Mouse (Mus musculus) retina, embryonic 14.5 days (tissue): ENCODE measurements at regions not wholly inside any gene's neighbourhood (a gene's known extent, or its start where the extent isn't known, plus 50 kb on each side); places are given as distances from the start of the nearest gene placed in this dataset.

Experiments
- DNase-seq: peaks from one replicate; pipeline ENCODE4 v3.0.0-alpha.2; 2015; ENCODE audit warnings: low spot score

- no peak for DNase-seq
Measured at GRCm38 (mm10) chr9:85452196-85452857, 125.2 kb upstream of the Tent5a start.

GRCm38 (mm10) chr9:85451349-85451748 lies 124.2 kb upstream of the Tent5a start:
- no peak for DNase-seq

DNA sequence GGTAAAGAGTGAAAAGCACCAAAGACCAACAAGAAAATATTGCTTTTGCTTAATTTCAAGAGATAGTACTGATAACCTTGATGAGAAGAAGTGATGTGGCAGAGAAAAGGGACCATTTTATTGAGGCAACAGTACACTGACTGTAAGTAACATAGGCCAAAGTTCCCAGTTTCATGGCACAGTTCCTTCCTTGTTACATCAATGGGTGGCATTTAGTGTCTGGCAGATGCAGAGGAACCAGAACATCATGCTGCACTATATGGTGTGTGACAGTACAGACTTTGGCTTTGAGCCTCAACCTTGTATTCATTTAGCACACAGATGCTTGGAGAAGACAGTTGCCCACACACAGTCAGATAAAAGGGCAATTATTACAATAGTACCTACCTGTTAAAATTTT lies 123.7 kb upstream of the Tent5a start:
- DNase-seq, result no peak

GRCm38 (mm10) chr9:85449493-85449892 lies 122.3 kb upstream of the Tent5a start:
- DNase-seq, result no peak

DNA sequence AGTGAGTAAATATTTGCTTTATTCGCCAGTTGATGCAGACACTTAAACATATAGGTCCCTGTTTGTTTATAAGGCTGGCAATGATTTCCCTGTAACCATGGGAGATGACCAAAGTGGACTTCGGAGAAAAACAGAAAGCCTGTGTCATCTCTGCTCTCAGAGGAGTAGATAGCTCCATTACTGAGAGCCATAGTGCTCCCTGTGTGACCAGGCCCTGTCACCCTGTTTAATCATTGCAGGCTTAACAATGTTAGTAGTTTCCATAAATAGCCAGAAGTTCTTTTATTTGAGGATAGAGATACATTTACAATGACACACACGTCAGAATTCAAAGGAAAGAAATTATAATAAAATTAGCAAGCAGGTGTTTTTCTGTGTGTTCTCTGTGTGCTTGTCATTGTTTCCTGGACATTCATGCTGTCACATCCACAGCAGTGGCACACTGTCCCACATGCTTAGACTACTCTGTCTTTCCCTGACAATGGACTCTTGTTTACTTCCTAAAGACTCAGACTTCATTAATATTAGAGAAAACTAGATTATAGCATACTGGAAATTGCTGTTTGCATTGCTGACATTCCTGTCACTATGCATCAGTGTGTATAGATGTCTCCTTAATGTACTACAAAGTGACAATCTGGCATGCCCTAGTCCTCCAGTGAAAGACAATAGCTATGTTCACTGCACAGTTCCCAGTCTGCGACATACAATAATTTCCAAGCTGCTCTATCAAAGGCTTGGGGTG lies 115.8 kb upstream of the Tent5a start:
- DNase-seq, result peak; percentile 64

- DNase-seq, result no peak
Measured at GRCm38 (mm10) chr9:85439664-85440063, 112.5 kb upstream of the Tent5a start.

DNA sequence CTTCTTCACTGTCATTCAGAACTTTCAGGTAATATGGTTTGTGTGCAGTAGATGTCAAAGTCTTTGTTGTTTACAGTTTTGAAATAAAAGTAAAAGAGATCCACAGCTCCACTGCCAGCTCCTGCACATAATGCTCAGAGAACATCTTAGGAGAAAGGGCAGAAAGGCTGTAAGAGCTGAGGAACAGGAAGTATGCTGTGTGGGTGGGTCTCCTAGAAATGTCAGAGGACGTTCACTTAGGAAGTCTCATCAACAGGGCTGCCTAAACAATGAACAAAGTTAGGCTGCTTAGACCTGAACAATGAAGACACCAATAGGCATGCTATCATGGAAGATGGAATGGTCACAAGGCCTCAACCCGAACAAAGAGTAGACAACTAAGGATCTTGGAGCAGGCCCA lies 105.1 kb upstream of the Tent5a start:
- DNase-seq, result no peak

- no peak for DNase-seq
Measured at GRCm38 (mm10) chr9:85426809-85427208, 99.7 kb upstream of the Tent5a start.

DNA sequence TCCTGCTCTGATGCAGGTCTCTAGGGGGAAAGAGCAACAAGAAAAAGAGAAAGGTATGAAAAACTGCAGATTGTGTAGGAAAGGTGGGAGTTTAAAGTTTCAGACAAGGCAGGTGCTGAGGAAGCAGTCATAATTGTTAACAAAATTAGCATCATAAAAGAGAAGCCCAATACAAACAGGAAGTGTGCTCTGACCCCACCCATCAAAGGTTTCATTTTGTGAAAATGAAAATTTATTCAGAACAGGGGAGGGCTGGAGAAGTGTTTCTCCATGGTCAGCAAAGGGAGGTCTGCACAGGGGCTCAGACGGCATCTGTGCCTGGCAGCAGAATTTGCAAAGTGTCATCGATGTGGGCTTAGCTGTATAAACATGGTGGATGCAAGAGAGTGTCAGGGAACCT lies 96.8 kb upstream of the Tent5a start:
- DNase-seq, result no peak

- no peak for DNase-seq
Measured at GRCm38 (mm10) chr9:85414391-85414790, 87.2 kb upstream of the Tent5a start.

GRCm38 (mm10) chr9:85413813-85414212 lies 86.7 kb upstream of the Tent5a start:
- no peak for DNase-seq

DNA sequence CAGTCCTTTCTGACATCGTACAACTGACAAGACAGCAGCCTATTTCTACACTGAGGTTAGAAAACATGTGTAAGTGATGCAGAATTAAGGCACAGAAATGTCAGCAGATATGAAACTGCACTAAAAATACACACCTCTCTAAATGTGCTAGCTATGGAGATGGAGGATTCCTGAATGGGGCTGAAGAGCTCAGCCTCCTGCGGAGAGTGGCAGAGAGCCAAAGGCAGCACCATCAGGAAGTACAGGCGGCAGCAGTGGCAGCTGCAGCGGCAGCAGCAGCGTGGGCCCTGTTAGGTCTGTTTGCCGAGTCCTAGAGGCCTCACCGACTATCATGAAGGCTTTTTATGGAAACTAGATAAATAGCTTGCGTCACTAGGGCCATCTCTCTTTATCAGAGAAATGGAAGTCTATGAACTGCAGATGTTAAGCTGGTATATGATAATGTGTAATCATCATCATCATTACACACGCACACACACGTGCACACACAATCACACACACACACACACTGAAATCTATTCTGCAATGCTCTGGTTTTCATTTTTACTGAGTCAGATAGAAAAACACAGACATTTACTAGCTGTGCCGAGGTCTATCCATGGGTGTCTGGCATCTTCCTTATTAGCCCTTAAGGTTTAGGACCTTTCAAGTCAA lies 83.6 kb upstream of the Tent5a start:
- DNase-seq, result peak; percentile 12

DNA sequence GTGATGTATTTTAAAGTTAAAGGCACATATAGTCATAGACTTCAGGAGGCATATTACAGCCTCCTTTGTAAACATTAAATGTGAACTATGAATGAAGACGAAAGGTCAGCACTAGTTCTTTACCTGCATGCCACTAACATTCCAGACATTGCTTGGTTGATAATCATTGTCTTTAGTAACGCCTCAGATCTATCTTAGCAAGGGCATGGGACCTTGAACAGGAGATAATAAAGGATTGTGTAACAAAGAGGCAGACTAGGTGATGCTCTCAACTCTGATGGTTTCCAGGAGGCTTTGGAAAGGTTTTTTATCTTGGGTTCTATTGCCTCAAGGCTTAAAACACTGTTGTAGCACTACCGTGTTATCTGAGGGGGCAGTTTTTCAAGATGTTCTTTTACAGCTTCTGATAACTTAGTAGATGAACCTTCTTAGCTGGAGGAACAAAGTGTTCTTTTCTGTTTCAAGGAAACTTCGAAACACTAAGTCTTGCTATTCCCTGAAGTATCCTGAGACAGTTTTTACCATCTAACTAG lies 82.9 kb upstream of the Tent5a start:
- no peak for DNase-seq

GRCm38 (mm10) chr9:85408461-85408860 lies 81.3 kb upstream of the Tent5a start:
- DNase-seq, result no peak

DNA sequence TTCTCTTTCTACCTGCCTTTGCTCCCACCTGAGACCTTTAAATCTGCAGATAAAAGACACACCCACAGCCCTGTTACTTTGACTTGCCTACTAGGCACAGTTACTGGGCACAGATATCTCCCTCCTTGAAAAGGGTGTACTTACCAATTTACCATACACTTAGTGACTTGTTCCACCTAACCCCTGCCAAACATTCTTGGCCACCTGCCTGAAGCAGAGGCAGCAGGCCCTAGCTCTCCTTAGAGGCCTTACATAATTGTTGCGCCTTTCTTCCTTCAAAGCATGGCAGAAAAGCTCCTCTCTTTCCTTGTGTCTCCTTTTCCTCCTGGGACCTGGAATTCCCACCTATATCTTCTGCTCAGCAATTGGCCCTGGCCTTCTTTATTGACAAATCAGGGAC lies 80.4 kb upstream of the Tent5a start:
- no peak for DNase-seq

GRCm38 (mm10) chr9:85401736-85402135 lies 74.6 kb upstream of the Tent5a start:
- DNase-seq, result no peak

- DNase-seq, result peak; percentile 4
Measured at GRCm38 (mm10) chr9:85400600-85401313, 73.6 kb upstream of the Tent5a start.

GRCm38 (mm10) chr9:85394975-85395374 lies 67.8 kb upstream of the Tent5a start:
- no peak for DNase-seq

DNA sequence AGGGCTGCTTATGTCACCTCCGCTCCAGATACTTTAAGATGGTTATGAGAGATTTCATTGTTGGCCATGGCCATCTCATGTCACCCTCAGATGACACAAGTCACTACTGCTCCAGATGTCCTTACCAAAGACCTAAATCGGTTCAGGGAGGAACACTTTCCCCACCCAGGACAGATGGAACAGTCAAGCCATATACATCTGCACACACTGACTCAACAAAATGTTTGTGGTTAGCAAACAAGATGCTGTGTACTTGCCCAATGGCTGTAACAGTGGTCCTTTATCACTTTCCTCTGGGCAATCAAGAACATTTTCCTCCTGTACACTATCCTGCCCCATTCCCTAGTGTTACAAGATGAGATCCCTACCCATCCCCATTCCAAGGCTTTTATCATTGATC lies 64.1 kb upstream of the Tent5a start:
- DNase-seq, result no peak

DNA sequence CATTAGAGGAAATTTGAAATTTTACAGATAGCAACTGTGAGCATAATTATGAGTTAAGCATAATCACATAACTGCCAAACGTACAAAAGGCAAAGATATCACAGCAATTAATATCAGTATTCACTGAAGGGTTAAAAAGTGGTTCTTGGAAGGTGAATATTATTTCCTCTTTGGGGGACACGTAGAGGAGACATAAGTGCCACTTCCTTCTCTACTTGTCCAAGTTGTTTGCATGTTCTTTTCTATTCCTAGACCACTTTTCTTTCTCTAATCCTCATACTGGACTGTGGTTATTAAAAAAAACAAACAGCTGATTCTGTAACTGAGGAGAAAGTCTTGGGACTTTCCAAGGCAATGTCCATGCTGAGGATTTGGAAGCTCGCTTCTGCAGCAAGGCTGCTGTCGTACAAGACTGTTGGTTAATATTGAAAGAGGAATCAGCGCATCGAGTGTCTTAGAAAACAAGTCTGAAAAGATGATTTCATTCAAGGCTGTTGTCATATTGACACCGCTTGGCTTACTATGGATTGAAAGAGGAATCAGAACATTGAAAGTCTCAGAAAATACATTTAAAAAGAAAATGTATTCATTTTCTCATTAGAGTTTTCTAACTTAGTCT lies 61.7 kb upstream of the Tent5a start:
- DNase-seq, result no peak

- DNase-seq, result no peak
Measured at GRCm38 (mm10) chr9:85382413-85382812, 55.3 kb upstream of the Tent5a start.

DNA sequence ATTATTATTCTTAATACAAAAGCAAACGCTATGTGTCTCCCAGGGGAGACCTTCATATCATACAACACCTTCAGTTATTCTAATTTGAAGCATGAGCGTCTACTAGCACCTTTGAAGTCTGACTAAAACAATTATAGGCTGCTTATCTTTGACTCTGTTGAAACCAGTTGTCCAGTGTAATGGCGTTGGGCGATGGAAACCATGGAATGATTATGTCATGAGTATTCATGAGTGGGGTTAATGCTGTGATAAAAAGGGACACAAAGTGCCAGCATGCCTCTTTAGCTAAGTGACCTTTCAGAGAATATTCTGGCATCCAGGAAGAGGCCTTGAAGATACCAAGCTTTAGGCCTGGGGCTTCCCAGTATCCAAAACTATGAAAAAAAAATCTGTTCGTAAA lies 53.6 kb upstream of the Tent5a start:
- DNase-seq, result no peak
